Mouse (Mus musculus): ENCODE data around the gene Strn. TPM values are rescaled to one million over a fixed set of nuclear protein-coding genes. Genes with fewer than 3 reads are reported as not detected.

Gene Strn
- polyA plus RNA-seq, 1 experiment from 2014 or later: 10.3 TPM

DNA sequence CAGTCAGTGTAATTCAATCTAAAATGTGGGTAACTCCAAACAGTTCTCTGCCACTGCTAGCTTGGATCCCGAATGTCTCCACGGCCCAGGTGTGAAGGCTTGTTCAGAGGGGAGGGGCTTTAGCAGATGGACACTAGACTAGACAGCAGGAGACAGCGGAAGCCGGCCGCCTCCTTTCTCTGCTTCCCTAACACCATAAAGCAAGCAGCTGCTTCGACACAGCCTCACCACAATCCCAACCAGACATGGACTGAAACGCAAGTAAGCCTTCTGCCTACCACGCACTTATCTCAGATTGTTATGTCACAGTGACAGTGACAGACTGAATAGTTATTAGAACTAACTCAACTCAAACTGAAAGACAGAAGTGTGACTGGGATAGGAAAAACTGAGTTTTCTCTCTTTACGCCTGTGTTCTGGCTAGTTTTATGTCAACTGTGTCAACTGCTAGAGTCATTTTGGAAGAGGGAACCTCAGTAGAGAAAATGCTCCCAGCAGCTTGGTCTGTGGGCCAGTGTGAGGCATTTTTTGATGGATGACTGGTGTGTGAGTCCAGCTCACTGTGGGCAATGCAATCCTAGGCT, 71.9 kb downstream of the Strn start:
- H3K4me1 ChIP-seq: no peaks in the 10 kb centered on the region; the same call in 1 of the 2 replicates
- H3K9ac ChIP-seq: no peak overlapping the region
- 73% methylated on average over 9 of the region's 9 CpGs for WGBS
- no peak overlapping the region for H3K4me3 ChIP-seq
- H3K36me3 ChIP-seq: peaks cover 92% of the 10 kb centered on the region
- ATAC-seq (ENCODE audit: extremely low read depth, insufficient number of reproducible peaks, low FRiP score, low TSS enrichment): no peak
- H3K27me3 ChIP-seq (replicated peaks): no peaks in the 10 kb centered on the region
- H3K9me3 ChIP-seq: peaks cover under 1% of the 10 kb centered on the region
- no peak overlapping the region for H3K27ac ChIP-seq (replicated peaks)
- H3K4me2 ChIP-seq: no peak overlapping the region

DNA sequence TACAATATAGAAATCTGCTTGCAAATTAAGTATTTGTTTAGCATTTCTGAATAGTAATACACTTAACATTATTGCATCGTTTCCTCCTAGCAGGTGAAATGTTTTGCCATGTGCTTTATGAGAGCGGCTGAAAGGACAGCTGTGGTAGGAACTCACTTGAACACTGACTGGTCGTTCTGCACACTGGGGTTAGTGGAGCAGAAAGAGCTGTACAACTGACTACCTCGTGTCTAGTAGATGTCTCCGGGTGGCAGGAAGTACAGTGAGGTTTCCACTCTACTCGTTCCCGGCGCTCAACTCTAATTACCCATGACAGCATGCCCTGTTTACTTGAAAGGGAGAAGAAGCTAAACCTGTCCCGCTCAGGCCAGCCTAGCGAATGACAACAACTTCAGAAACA, 82.2 kb downstream of the Strn start:
- Histone ChIP-seq H3K4me1 (no peaks in the 10 kb centered on the region), H3K4me3 (no peak overlapping the region), H3K9ac (no peak overlapping the region), H3K9me3 (peaks cover 2% of the 10 kb centered on the region), H3K27ac (replicated peaks) (no peak overlapping the region), H3K4me2 (no peak overlapping the region), H3K36me3 (peaks cover 85% of the 10 kb centered on the region), H3K27me3 (replicated peaks) (no peaks in the 10 kb centered on the region)
- 86% methylated on average over 10 of the region's 10 CpGs for WGBS
- ATAC-seq (ENCODE audit: extremely low read depth, insufficient number of reproducible peaks, low FRiP score, low TSS enrichment): no peak

DNA sequence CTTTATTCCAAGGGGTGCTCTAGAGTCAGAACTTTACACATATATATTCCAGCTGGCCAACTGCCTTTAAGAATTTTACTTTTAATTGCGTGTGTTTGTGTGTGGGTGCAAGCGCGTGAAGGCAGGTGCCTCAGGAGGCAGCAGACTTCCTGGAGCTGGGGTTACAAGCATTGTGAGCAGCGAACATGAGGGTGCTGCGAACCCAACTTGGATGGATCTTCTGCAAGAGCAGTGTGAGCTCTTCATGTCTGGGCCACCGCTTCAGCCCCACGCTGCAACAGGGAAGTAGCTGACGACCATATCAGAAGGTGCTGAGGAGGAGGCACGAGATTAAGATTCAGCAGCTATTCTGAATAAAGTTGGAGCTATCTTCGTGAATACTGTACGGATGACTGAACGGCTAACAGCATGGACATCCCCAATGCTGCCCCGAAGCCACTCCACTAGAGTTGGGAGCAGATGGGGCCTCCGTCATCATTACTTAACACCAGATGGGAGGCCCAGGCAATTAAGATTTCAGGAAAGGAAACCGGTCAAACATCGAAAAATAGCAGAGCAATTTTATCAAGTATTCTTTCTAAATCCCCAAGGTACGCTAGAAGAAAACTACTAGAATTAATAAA, 93.0 kb downstream of the Strn start:
- Histone ChIP-seq H3K4me1 (peaks cover 3% of the 10 kb centered on the region), H3K9ac (no peak overlapping the region), H3K27ac (replicated peaks) (no peak overlapping the region), H3K27me3 (replicated peaks) (no peaks in the 10 kb centered on the region), H3K4me2 (no peak overlapping the region), H3K9me3 (no peaks in the 10 kb centered on the region), H3K4me3 (no peak overlapping the region), H3K36me3 (peaks cover 35% of the 10 kb centered on the region)
- WGBS: 83% methylated on average over 17 of the region's 17 CpGs
- no peak for ATAC-seq (ENCODE audit: extremely low read depth, insufficient number of reproducible peaks, low FRiP score, low TSS enrichment)

DNA sequence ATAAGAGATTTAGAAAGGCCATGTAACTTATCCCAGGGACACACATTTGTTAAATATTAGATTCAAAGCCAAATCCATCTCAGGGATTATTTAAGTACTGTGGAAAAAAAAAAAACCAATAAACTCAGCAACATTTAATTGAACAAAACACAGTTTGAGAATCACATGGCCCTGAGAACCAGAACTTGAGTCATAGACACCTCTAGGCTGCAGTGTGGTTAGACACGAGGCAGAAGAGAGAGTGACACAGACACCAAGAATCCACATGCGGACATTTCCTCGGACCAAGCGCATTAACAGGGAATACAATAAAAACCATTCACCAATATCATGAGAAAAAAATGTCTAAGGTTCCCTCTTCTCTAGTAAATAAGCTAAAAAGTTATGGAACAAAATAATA, 94.7 kb downstream of the Strn start:
- Histone ChIP-seq H3K9me3 (no peaks in the 10 kb centered on the region), H3K9ac (no peak overlapping the region), H3K27me3 (replicated peaks) (no peaks in the 10 kb centered on the region), H3K27ac (replicated peaks) (no peak overlapping the region), H3K36me3 (peaks cover 18% of the 10 kb centered on the region), H3K4me2 (no peak overlapping the region), H3K4me3 (no peak overlapping the region), H3K4me1 (peaks cover 4% of the 10 kb centered on the region)
- 84% methylated on average over 4 of the region's 4 CpGs for WGBS
- ATAC-seq (ENCODE audit: extremely low read depth, insufficient number of reproducible peaks, low FRiP score, low TSS enrichment): no peak

DNA sequence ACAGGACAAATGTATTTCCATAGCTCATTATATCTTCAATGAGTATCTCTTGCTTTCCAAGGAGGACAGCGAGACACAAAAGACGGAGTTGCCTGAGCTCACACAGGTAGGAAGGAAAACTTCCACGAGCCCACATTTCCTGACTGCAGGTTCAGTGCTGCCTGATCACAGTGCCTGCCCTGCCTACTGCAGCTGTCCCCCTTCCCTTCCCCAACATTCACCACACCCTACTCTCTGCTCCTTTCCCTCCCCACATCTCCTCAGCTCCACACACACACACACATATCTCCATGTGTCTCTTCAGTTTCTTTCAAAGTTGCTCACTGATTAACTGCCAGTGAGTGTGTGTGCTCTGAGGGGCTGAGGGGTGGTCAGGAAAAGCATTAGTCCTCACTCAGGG, 96.6 kb downstream of the Strn start:
- WGBS: 80% methylated on average over 3 of the region's 3 CpGs
- Histone ChIP-seq H3K36me3 (peaks cover 11% of the 10 kb centered on the region), H3K27me3 (replicated peaks) (no peaks in the 10 kb centered on the region), H3K4me2 (no peak overlapping the region), H3K9me3 (no peaks in the 10 kb centered on the region), H3K9ac (no peak overlapping the region), H3K4me3 (no peak overlapping the region), H3K4me1 (peaks cover 4% of the 10 kb centered on the region), H3K27ac (replicated peaks) (no peak overlapping the region)
- no peak for ATAC-seq (ENCODE audit: extremely low read depth, insufficient number of reproducible peaks, low FRiP score, low TSS enrichment)

DNA sequence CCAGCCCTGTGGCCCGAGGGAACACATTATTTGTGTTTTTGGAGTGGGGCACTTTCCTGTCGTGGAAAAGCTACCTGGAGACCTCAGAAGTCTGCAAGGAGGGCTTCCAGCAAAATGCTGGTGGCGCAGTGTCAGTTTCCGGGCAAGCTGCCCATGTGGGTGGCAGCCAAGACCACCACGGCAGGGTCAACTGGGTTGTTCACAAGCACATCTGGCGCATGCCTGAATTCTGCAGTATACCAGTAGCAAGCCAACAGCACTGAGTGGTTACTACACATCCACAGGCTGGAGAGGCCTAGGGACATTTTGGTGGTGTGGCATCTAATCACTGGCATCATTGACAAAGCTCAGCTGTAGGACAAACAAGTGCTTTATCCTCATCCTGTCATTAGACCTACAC, 97.9 kb downstream of the Strn start:
- no peak for ATAC-seq (ENCODE audit: extremely low read depth, insufficient number of reproducible peaks, low FRiP score, low TSS enrichment)
- H3K4me1 ChIP-seq: peaks cover 4% of the 10 kb centered on the region

DNA sequence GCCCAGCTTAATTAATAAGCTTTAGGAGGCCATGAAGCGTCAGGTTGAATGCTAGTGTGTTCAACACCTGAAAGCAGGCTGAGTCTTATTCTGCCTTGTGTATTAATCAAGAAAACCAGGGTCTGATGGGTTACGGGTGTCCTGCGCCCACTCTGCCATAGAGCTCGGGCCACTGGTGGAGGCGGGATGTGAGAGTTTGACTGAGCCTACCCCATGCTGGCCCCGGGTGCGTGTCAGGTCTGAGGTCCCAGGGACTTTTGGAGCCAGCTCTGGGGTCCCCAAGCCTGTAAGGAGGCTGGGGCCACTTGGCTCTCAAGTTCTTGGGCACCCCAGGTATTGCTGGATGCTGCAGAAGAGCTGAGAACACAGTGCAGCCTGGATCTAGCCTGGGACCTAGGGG, 99.9 kb downstream of the Strn start:
- Histone ChIP-seq H3K9ac (no peak overlapping the region), H3K27ac (replicated peaks) (no peak overlapping the region), H3K4me3 (no peak overlapping the region), H3K4me1 (peaks cover 4% of the 10 kb centered on the region), H3K9me3 (no peaks in the 10 kb centered on the region), H3K27me3 (replicated peaks) (no peaks in the 10 kb centered on the region), H3K4me2 (no peak overlapping the region), H3K36me3 (no peaks in the 10 kb centered on the region)
- no peak for ATAC-seq (ENCODE audit: extremely low read depth, insufficient number of reproducible peaks, low FRiP score, low TSS enrichment)
- WGBS: 89% methylated on average over 7 of the region's 7 CpGs

More for the DNA sequence above, 97.9 kb downstream of the Strn start:
- H3K36me3 ChIP-seq: peaks cover 11% of the 10 kb centered on the region
- no peak overlapping the region for H3K4me2 ChIP-seq
- WGBS: 59% methylated on average over 6 of the region's 6 CpGs
- H3K4me3 ChIP-seq: no peak overlapping the region
- no peaks in the 10 kb centered on the region for H3K9me3 ChIP-seq
- no peak overlapping the region for H3K27ac ChIP-seq (replicated peaks)
- H3K27me3 ChIP-seq (replicated peaks): no peaks in the 10 kb centered on the region
- H3K9ac ChIP-seq: no peak overlapping the region

DNA sequence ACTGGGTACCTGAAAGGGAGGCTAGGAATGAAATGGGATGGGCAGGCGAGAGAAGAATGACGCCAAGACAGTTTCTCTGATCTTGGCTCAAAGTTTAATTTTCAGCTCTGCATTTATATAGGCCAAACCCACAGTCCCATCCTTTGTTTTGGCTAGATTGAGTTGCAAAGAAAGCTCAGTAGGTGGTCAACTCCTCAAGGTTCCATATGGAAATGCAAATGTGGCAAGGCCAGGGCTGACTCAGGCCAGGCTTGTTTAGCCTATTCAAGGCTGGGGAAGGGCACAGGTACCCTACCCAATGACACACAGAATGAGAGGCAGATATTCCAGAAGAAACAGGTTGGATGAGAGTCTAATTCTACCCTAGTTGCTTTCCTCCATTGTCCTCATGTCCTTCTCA, 101.4 kb downstream of the Strn start:
- 64% methylated on average over 2 of the region's 2 CpGs for WGBS
- Histone ChIP-seq H3K4me3 (no peak overlapping the region), H3K9ac (no peak overlapping the region), H3K27me3 (replicated peaks) (no peaks in the 10 kb centered on the region), H3K9me3 (no peaks in the 10 kb centered on the region), H3K27ac (replicated peaks) (no peak overlapping the region), H3K4me2 (no peak overlapping the region), H3K36me3 (no peaks in the 10 kb centered on the region), H3K4me1 (peaks cover 4% of the 10 kb centered on the region)
- no peak for ATAC-seq (ENCODE audit: extremely low read depth, insufficient number of reproducible peaks, low FRiP score, low TSS enrichment)

DNA sequence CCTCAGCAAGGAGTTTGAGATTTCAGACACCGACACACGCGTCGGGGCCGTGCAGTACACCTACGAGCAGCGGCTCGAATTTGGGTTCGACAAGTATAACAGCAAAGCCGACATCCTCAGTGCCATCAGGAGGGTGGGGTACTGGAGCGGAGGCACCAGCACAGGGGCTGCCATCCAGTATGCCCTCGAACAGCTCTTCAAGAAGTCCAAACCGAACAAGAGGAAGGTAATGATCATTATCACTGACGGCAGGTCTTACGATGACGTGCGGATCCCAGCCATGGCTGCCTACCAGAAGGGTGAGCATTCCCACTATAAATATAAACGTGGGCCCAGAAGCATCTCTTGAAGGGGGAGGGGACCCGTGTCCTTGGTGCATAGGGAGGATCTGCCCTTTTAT, 112.1 kb downstream of the Strn start:
- no peak overlapping the region for H3K4me2 ChIP-seq
- WGBS: 85% methylated on average over 19 of the region's 19 CpGs
- no peak for ATAC-seq (ENCODE audit: extremely low read depth, insufficient number of reproducible peaks, low FRiP score, low TSS enrichment)
- H3K36me3 ChIP-seq: no peaks in the 10 kb centered on the region
- H3K27ac ChIP-seq (replicated peaks): no peak overlapping the region
- no peaks in the 10 kb centered on the region for H3K4me1 ChIP-seq
- no peaks in the 10 kb centered on the region for H3K9me3 ChIP-seq
- no peak overlapping the region for H3K4me3 ChIP-seq
- no peak overlapping the region for H3K9ac ChIP-seq
- H3K27me3 ChIP-seq (replicated peaks): no peaks in the 10 kb centered on the region

DNA sequence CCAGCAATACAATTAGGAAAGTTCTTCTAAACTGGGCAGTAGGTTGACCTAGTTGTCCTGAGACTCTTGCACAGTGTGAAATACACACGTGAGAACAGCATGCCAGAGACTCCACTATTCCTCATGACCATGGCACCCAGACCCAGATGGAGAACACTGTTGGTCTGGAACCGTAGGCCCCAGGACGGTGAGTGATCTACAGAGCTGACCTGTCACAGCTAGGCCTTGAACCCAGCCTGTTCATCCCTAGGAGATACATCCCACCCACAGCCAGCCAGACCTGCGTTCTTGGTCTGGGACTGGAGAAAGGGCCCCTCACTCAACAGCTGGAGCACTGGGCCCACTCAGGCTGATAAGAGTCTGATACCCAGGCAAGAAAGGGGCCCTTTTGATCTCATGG, 115.1 kb downstream of the Strn start:
- WGBS: 62% methylated on average over 4 of the region's 4 CpGs
- Histone ChIP-seq H3K36me3 (no peaks in the 10 kb centered on the region), H3K4me3 (no peak overlapping the region), H3K4me2 (no peak overlapping the region), H3K9me3 (no peaks in the 10 kb centered on the region), H3K27me3 (replicated peaks) (no peaks in the 10 kb centered on the region), H3K4me1 (no peaks in the 10 kb centered on the region), H3K27ac (replicated peaks) (no peak overlapping the region), H3K9ac (no peak overlapping the region)
- ATAC-seq (ENCODE audit: extremely low read depth, insufficient number of reproducible peaks, low FRiP score, low TSS enrichment): no peak

DNA sequence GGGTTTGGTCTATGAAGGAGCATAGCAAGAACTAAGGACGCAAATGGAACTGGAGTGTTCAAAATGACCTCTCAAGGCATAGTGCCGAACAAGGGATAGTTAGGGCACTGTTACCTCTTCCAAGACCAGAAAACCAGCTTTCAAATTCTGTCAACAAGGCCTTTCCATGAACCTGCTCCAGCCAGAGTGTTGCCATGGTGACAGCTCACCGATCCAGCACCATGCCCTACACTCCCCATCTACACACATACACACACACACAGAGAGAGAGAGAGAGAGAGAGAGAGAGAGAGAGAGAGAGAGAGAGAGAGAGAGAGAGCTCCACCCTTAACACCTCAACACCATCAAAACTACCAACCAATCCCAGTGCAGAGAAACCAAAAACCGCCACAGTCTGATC, 116.3 kb downstream of the Strn start:
- Histone ChIP-seq H3K9me3 (no peaks in the 10 kb centered on the region), H3K36me3 (no peaks in the 10 kb centered on the region), H3K4me3 (no peak overlapping the region), H3K27ac (replicated peaks) (no peak overlapping the region), H3K9ac (no peak overlapping the region), H3K4me2 (no peak overlapping the region), H3K4me1 (no peaks in the 10 kb centered on the region), H3K27me3 (replicated peaks) (no peaks in the 10 kb centered on the region)
- no peak for ATAC-seq (ENCODE audit: extremely low read depth, insufficient number of reproducible peaks, low FRiP score, low TSS enrichment)
- 78% methylated on average over 4 of the region's 4 CpGs for WGBS

DNA sequence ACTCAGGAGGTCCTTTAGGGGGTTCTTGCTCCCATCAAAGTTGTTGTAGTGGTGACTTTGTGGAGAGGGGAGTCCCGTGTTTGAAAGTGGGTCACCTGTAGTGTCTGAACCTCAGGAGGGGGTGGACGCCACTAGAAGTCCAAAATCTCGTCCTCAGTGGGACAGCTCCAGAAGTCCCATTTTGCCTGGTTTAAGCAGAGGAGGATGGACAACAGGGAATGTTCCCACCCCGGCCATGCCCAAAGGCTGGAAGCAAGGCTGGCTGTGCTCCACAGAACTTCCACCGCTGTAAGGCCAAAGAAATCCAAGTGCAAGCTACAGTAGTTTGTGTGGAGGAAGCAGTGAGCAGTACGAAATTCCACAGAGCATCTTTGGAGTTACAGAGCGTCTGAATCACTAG, 117.0 kb downstream of the Strn start:
- H3K4me3 ChIP-seq: no peak overlapping the region
- no peaks in the 10 kb centered on the region for H3K27me3 ChIP-seq (replicated peaks)
- H3K36me3 ChIP-seq: no peaks in the 10 kb centered on the region
- 74% methylated on average over 7 of the region's 7 CpGs for WGBS
- no peaks in the 10 kb centered on the region for H3K9me3 ChIP-seq
- H3K27ac ChIP-seq (replicated peaks): no peak overlapping the region
- no peak overlapping the region for H3K4me2 ChIP-seq
- H3K9ac ChIP-seq: no peak overlapping the region
- H3K4me1 ChIP-seq: no peaks in the 10 kb centered on the region
- ATAC-seq (ENCODE audit: extremely low read depth, insufficient number of reproducible peaks, low FRiP score, low TSS enrichment): no peak

Measured in heart, embryonic 13.5 days (tissue).